Mouse (Mus musculus) kidney, adult 2 months (tissue): Measurements from ENCODE around the gene Spaar.

ENCODE experiments used
- CTCF ChIP-seq: fragments of 200-500 bp; conservative IDR thresholded peaks from 2 replicates; pipeline ENCODE4 v1.5.1; 2011; ENCODE audit warnings: low read depth, mild to moderate bottlenecking, control low read depth, low read length, moderate library complexity, mixed read lengths; ENCODE audit not compliant: insufficient read depth, insufficient read length
- POLR2A ChIP-seq: fragments of 200-500 bp; IDR thresholded peaks from one replicate; pipeline ENCODE4 v1.6.1; 2011; ENCODE audit warnings: low read depth, low read length, control low read depth

DNA sequence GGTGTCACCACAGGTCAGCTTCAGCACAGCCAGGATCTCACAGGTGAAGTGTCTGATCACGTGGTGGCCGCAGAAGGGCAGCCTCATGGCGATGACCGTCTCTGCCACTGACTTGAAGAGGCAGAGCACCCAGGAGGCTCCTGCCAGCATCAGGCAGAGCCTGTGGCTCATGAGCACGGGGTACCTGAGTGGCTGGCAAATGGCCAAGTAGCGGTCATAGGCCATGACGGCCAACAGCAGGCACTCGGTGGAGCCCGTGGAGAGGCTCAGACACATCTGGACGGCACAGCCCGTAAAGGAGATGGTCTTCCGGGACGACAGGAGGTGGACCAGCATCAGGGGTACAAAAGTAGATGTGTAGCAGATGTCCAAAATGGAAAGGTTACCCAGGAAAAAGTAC, 23.8 kb upstream of the Spaar start:
- TF ChIP-seq CTCF = no peak
- no peak for TF ChIP-seq POLR2A
